Mouse (Mus musculus) erythroid progenitor cell, adult 5-6 weeks (primary cell): ENCODE data around the gene Olfr530. TPM values are rescaled to one million over a fixed set of nuclear protein-coding genes. Genes with fewer than 3 reads are reported as not detected.

Experiments used
- ATAC-seq: replicated peaks from 2 replicates; pipeline ENCODE4 v1.8.0; 2016; ENCODE audit warnings: moderate number of reproducible peaks, mild to moderate bottlenecking, moderate TSS enrichment, inconsistent platforms; ENCODE audit not compliant: poor library complexity, low FRiP score, severe bottlenecking
- total RNA-seq, 2 experiments: library from RNA; stranded (forward) in 1 of 2; stranded (reverse) in 1 of 2; fragments of 150-400 nt in 1 of 2; fragments of 186-747, 209-891 nt in 1 of 2; gene quantifications; 2 replicates each; pipeline versions ENCODE4 v1.2.3 to v1.2.4; 2015 to 2017; ENCODE audit warnings: low replicate concordance in 2 of 2

Olfr530 gene
- total RNA-seq (2015; ENCODE audit: low replicate concordance) (not detected in 2 replicates), total RNA-seq (2017; ENCODE audit: low replicate concordance) (not detected in 2 replicates)

GRCm38 (mm10) chr7:140376231-140376630 is at the start of gene Olfr530:
Olfr530 (minus strand) TSS chr7:140376331.
- ATAC-seq = no peak

GRCm38 (mm10) chr7:140421539-140421938 is 45.4 kb upstream of the Olfr530 start, which contains the start of gene Olfr532:
Olfr532 (minus strand) TSS chr7:140421639.
- ATAC-seq = no peak

GRCm38 (mm10) chr7:140402818-140403217 is 26.7 kb upstream of the Olfr530 start, which contains the start of gene Olfr531:
Olfr531 (minus strand) TSS chr7:140402918.
- no peak for ATAC-seq

- no peak for ATAC-seq
These were observed 780 bp upstream of the Olfr530 start for GRCm38 (mm10) chr7:140376911-140377310.

GRCm38 (mm10) chr7:140374300-140374699 is 1.8 kb downstream of the Olfr530 start:
- no peak for ATAC-seq

GRCm38 (mm10) chr7:140361571-140361970 is 14.6 kb downstream of the Olfr530 start, which contains the start of gene Olfr60:
Olfr60 (minus strand) TSS chr7:140361671.
- ATAC-seq = no peak

DNA sequence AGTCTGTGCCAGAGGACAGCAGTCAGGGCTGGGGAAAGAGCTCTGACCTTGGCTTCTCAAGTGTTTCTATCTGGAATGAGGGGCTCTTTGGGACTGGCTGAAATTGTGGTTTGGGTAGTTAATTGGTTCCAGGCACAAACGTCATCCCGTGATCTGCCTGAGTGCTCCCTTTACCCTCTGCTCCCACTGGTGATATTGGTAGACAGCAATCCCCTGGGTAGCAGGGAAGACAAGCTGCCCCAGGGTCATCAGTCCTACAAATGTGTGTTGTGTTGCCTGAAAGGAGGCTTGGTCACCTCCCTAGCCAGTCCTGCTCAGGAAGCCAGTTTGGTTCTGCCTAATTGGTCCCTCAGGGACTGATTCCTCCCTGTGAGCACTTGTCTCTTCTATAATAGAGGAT is 42.4 kb downstream of the Olfr530 start, which contains the start of gene Olfr527:
Olfr527 (plus strand) TSS at position 301 of the 400 bp plus-strand sequence.
- no peak for ATAC-seq

DNA sequence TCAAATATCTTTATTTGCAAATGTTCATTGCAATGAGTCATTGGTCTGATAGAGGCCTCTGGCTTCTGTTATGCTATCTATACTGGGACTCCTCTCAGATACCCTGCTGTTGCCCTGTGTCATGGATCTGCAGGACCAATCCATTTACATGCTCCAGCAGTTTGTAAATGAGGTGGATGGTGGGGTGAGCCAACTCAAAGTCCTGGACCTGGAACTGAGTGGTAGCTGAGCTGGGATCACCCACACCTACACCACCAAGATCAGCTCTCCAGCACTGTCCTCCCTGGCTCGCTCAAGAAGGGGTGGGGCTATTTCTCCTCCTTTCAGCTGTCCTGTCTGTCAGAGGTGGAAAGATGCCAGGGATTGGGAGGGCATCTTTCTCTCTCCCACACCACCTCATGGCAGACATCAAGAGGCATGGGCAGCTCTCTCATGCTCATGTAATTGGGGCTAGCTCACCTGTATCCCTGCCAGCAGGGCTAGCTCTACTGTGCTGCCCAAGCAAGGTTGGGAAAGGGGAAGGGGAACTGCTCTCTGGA is 46.3 kb downstream of the Olfr530 start:
- no peak for ATAC-seq

Other genes with a start within 250 kb of the Olfr530 start
- 7.6 TPM in 1 of 2 replicates, not detected in the other for gene Mtg1, start 238.8 kb downstream of the Olfr530 start, total RNA-seq (2015; ENCODE audit: low replicate concordance)
- gene Mtg1, start 238.8 kb downstream of the Olfr530 start, total RNA-seq (2017; ENCODE audit: low replicate concordance) = 1.4 TPM in 1 of 2 replicates, not detected in the other
- not detected in 2 replicates for gene Sprn, start 221.5 kb downstream of the Olfr530 start, total RNA-seq (2015; ENCODE audit: low replicate concordance)
- gene Sprn, start 221.5 kb downstream of the Olfr530 start, total RNA-seq (2017; ENCODE audit: low replicate concordance) = not detected in 2 replicates
- gene Olfr522, start 211.6 kb downstream of the Olfr530 start, total RNA-seq (2015; ENCODE audit: low replicate concordance) = not detected in 2 replicates
- gene Olfr522, start 211.6 kb downstream of the Olfr530 start, total RNA-seq (2017; ENCODE audit: low replicate concordance) = not detected in 2 replicates
- not detected in 2 replicates for gene Olfr523, start 203.1 kb downstream of the Olfr530 start, total RNA-seq (2015; ENCODE audit: low replicate concordance)
- gene Olfr523, start 203.1 kb downstream of the Olfr530 start, total RNA-seq (2017; ENCODE audit: low replicate concordance) = not detected in 2 replicates
- gene Olfr524, start 170.4 kb downstream of the Olfr530 start, total RNA-seq (2015; ENCODE audit: low replicate concordance) = not detected in 2 replicates
- not detected in 2 replicates for gene Olfr524, start 170.4 kb downstream of the Olfr530 start, total RNA-seq (2017; ENCODE audit: low replicate concordance)
- gene Cd163l1, start 158.1 kb downstream of the Olfr530 start, total RNA-seq (2015; ENCODE audit: low replicate concordance) = not detected in 2 replicates
- gene Cd163l1, start 158.1 kb downstream of the Olfr530 start, total RNA-seq (2017; ENCODE audit: low replicate concordance) = not detected in 2 replicates
- gene 5830411N06Rik, start 129.0 kb downstream of the Olfr530 start, total RNA-seq (2015; ENCODE audit: low replicate concordance) = 0.42 TPM in 1 of 2 replicates, not detected in the other
- gene 5830411N06Rik, start 129.0 kb downstream of the Olfr530 start, total RNA-seq (2017; ENCODE audit: low replicate concordance) = not detected in 2 replicates
- gene Olfr525, start 55.5 kb downstream of the Olfr530 start, total RNA-seq (2015; ENCODE audit: low replicate concordance) = not detected in 2 replicates
- gene Olfr525, start 55.5 kb downstream of the Olfr530 start, total RNA-seq (2017; ENCODE audit: low replicate concordance) = not detected in 2 replicates
- gene Olfr527, start 42.3 kb downstream of the Olfr530 start, total RNA-seq (2015; ENCODE audit: low replicate concordance) = not detected in 2 replicates
- not detected in 2 replicates for gene Olfr527, start 42.3 kb downstream of the Olfr530 start, total RNA-seq (2017; ENCODE audit: low replicate concordance)
- not detected in 2 replicates for gene Olfr60, start 14.7 kb downstream of the Olfr530 start, total RNA-seq (2015; ENCODE audit: low replicate concordance)
- not detected in 2 replicates for gene Olfr60, start 14.7 kb downstream of the Olfr530 start, total RNA-seq (2017; ENCODE audit: low replicate concordance)
- not detected in 2 replicates for gene Olfr531, start 26.6 kb upstream of the Olfr530 start, total RNA-seq (2015; ENCODE audit: low replicate concordance)
- gene Olfr531, start 26.6 kb upstream of the Olfr530 start, total RNA-seq (2017; ENCODE audit: low replicate concordance) = not detected in 2 replicates
- not detected in 2 replicates for gene Olfr532, start 45.3 kb upstream of the Olfr530 start, total RNA-seq (2015; ENCODE audit: low replicate concordance)
- not detected in 2 replicates for gene Olfr532, start 45.3 kb upstream of the Olfr530 start, total RNA-seq (2017; ENCODE audit: low replicate concordance)
- gene Olfr533, start 87.0 kb upstream of the Olfr530 start, total RNA-seq (2015; ENCODE audit: low replicate concordance) = not detected in 2 replicates
- not detected in 2 replicates for gene Olfr533, start 87.0 kb upstream of the Olfr530 start, total RNA-seq (2017; ENCODE audit: low replicate concordance)
- not detected in 2 replicates for gene Olfr535, start 107.9 kb upstream of the Olfr530 start, total RNA-seq (2015; ENCODE audit: low replicate concordance)
- not detected in 2 replicates for gene Olfr535, start 107.9 kb upstream of the Olfr530 start, total RNA-seq (2017; ENCODE audit: low replicate concordance)
- not detected in 2 replicates for gene Olfr536, start 131.1 kb upstream of the Olfr530 start, total RNA-seq (2015; ENCODE audit: low replicate concordance)
- not detected in 2 replicates for gene Olfr536, start 131.1 kb upstream of the Olfr530 start, total RNA-seq (2017; ENCODE audit: low replicate concordance)
- not detected in 2 replicates for gene Olfr538, start 191.6 kb upstream of the Olfr530 start, total RNA-seq (2015; ENCODE audit: low replicate concordance)
- gene Olfr538, start 191.6 kb upstream of the Olfr530 start, total RNA-seq (2017; ENCODE audit: low replicate concordance) = not detected in 2 replicates
- not detected in 2 replicates for gene Olfr46, start 224.9 kb upstream of the Olfr530 start, total RNA-seq (2015; ENCODE audit: low replicate concordance)
- gene Olfr46, start 224.9 kb upstream of the Olfr530 start, total RNA-seq (2017; ENCODE audit: low replicate concordance) = 0.08 and 0.26 TPM in 2 replicates